Mouse (Mus musculus): Measurements from ENCODE around the gene Dpysl4. TPM values are rescaled to one million over a fixed set of nuclear protein-coding genes. Genes with fewer than 3 reads are reported as not detected.

Gene Dpysl4
- polyA plus RNA-seq, 1 experiment from 2014 or later: 24.3 TPM

- H3K9me3 ChIP-seq: no peaks in the 10 kb centered on the region
- no peaks in the 10 kb centered on the region for H3K4me1 ChIP-seq
- no peak overlapping the region for H3K4me2 ChIP-seq (replicated peaks)
- H3K36me3 ChIP-seq: peaks cover 13% of the 10 kb centered on the region; the same call in 1 of the 2 replicates
- no peak overlapping the region for H3K27ac ChIP-seq
- no peak overlapping the region for H3K9ac ChIP-seq
- no peak overlapping the region for H3K4me3 ChIP-seq
- no peak for ATAC-seq (ENCODE audit: low FRiP score, low read depth)
- no peaks in the 10 kb centered on the region for H3K27me3 ChIP-seq
- WGBS: 71% methylated on average over 10 of the region's 10 CpGs
These were observed 15.5 kb downstream of the Dpysl4 start for GRCm38 (mm10) chr7:139101286-139101804.

GRCm38 (mm10) chr7:139101826-139102225 lies 16.0 kb downstream of the Dpysl4 start:
- Histone ChIP-seq H3K4me1 (no peaks in the 10 kb centered on the region), H3K27me3 (no peaks in the 10 kb centered on the region), H3K4me3 (no peak overlapping the region), H3K27ac (no peak overlapping the region), H3K9me3 (no peaks in the 10 kb centered on the region), H3K9ac (no peak overlapping the region), H3K4me2 (replicated peaks) (no peak overlapping the region), H3K36me3 (peaks cover 13% of the 10 kb centered on the region; the same call in 1 of the 2 replicates)
- ATAC-seq (ENCODE audit: low FRiP score, low read depth): no peak
- WGBS: 77% methylated on average over 3 of the region's 3 CpGs

GRCm38 (mm10) chr7:139103960-139104381 lies 18.2 kb downstream of the Dpysl4 start:
- 63% methylated on average over 10 of the region's 10 CpGs for WGBS
- ATAC-seq (ENCODE audit: low FRiP score, low read depth): no peak
- no peaks in the 10 kb centered on the region for H3K27me3 ChIP-seq

GRCm38 (mm10) chr7:139105076-139105475 lies 19.3 kb downstream of the Dpysl4 start:
- ATAC-seq (ENCODE audit: low FRiP score, low read depth): no peak
- H3K9ac ChIP-seq: no peak overlapping the region
- no peak overlapping the region for H3K4me2 ChIP-seq (replicated peaks)
- H3K9me3 ChIP-seq: no peaks in the 10 kb centered on the region
- peaks cover 3% of the 10 kb centered on the region; the same call in 1 of the 2 replicates for H3K36me3 ChIP-seq
- H3K4me3 ChIP-seq: no peak overlapping the region
- H3K4me1 ChIP-seq: 0 out of 2 replicates have a peak, but pooled peaks cover 4% of the 10 kb centered on the region
- 80% methylated on average over 5 of the region's 5 CpGs for WGBS
- no peaks in the 10 kb centered on the region for H3K27me3 ChIP-seq
- no peak overlapping the region for H3K27ac ChIP-seq

More at GRCm38 (mm10) chr7:139103960-139104381, 18.2 kb downstream of the Dpysl4 start:
- Histone ChIP-seq H3K4me2 (replicated peaks) (no peak overlapping the region), H3K9me3 (no peaks in the 10 kb centered on the region), H3K4me1 (0 out of 2 replicates have a peak, but pooled peaks cover 4% of the 10 kb centered on the region), H3K27ac (no peak overlapping the region), H3K4me3 (no peak overlapping the region), H3K36me3 (peaks cover 5% of the 10 kb centered on the region; the same call in 1 of the 2 replicates), H3K9ac (no peak overlapping the region)

GRCm38 (mm10) chr7:139105705-139106104 lies 19.9 kb downstream of the Dpysl4 start:
- 0 out of 2 replicates have a peak, but pooled peaks cover 4% of the 10 kb centered on the region for H3K4me1 ChIP-seq
- no peaks in the 10 kb centered on the region for H3K9me3 ChIP-seq
- WGBS: 72% methylated on average over 7 of the region's 7 CpGs
- no peaks in the 10 kb centered on the region for H3K36me3 ChIP-seq
- H3K4me3 ChIP-seq: no peak overlapping the region
- H3K9ac ChIP-seq: no peak overlapping the region
- no peak overlapping the region for H3K4me2 ChIP-seq (replicated peaks)
- H3K27ac ChIP-seq: no peak overlapping the region
- ATAC-seq (ENCODE audit: low FRiP score, low read depth): no peak
- no peaks in the 10 kb centered on the region for H3K27me3 ChIP-seq

- H3K4me3 ChIP-seq: no peak overlapping the region
- H3K4me2 ChIP-seq (replicated peaks): no peak overlapping the region
- 0 out of 2 replicates have a peak, but pooled peaks cover 4% of the 10 kb centered on the region for H3K4me1 ChIP-seq
- no peaks in the 10 kb centered on the region for H3K36me3 ChIP-seq
- no peaks in the 10 kb centered on the region for H3K27me3 ChIP-seq
- H3K9ac ChIP-seq: no peak overlapping the region
- ATAC-seq (ENCODE audit: low FRiP score, low read depth): no peak
- H3K9me3 ChIP-seq: no peaks in the 10 kb centered on the region
- H3K27ac ChIP-seq: no peak overlapping the region
- WGBS: 87% methylated on average over 9 of the region's 9 CpGs
These were observed 22.3 kb downstream of the Dpysl4 start for GRCm38 (mm10) chr7:139107908-139108650.

GRCm38 (mm10) chr7:139119152-139119774 lies 33.5 kb downstream of the Dpysl4 start:
- H3K9ac ChIP-seq: peak overlapping the region; percentile 13; the same call in 1 of the 2 replicates
- 47% methylated on average over 13 of the region's 13 CpGs for WGBS
- no peak for ATAC-seq (ENCODE audit: low FRiP score, low read depth)
- no peak overlapping the region for H3K4me2 ChIP-seq (replicated peaks)
- 0 out of 2 replicates have a peak, but pooled peaks cover 7% of the 10 kb centered on the region for H3K27me3 ChIP-seq
- peaks cover 2% of the 10 kb centered on the region; the same call in 1 of the 2 replicates for H3K4me1 ChIP-seq
- H3K4me3 ChIP-seq: no peak overlapping the region
- H3K36me3 ChIP-seq: no peaks in the 10 kb centered on the region
- no peak overlapping the region for H3K27ac ChIP-seq
- no peaks in the 10 kb centered on the region for H3K9me3 ChIP-seq

- Histone ChIP-seq H3K4me1 (peaks cover 2% of the 10 kb centered on the region; the same call in 1 of the 2 replicates), H3K9ac (no peak overlapping the region; the same call in 1 of the 2 replicates), H3K36me3 (no peaks in the 10 kb centered on the region), H3K27ac (no peak overlapping the region), H3K4me3 (no peak overlapping the region), H3K9me3 (no peaks in the 10 kb centered on the region), H3K27me3 (0 out of 2 replicates have a peak, but pooled peaks cover 7% of the 10 kb centered on the region), H3K4me2 (replicated peaks) (no peak overlapping the region)
- 65% methylated on average over 2 of the region's 2 CpGs for WGBS
- ATAC-seq (ENCODE audit: low FRiP score, low read depth): no peak
These were observed 34.0 kb downstream of the Dpysl4 start for GRCm38 (mm10) chr7:139119775-139120153.

GRCm38 (mm10) chr7:139125881-139126280 lies 40.1 kb downstream of the Dpysl4 start:
- Histone ChIP-seq H3K4me2 (replicated peaks) (no peak overlapping the region), H3K9ac (no peak overlapping the region), H3K9me3 (no peaks in the 10 kb centered on the region), H3K4me3 (no peak overlapping the region), H3K36me3 (no peaks in the 10 kb centered on the region), H3K4me1 (peaks cover 16% of the 10 kb centered on the region), H3K27ac (no peak overlapping the region), H3K27me3 (no peaks in the 10 kb centered on the region)
- ATAC-seq (ENCODE audit: low FRiP score, low read depth): no peak
- WGBS: 89% methylated on average over 4 of the region's 4 CpGs

- no peak overlapping the region for H3K4me3 ChIP-seq
- WGBS: 75% methylated on average over 7 of the region's 7 CpGs
- ATAC-seq (ENCODE audit: low FRiP score, low read depth): no peak
- H3K4me2 ChIP-seq (replicated peaks): no peak overlapping the region
- no peak overlapping the region for H3K9ac ChIP-seq
- no peak overlapping the region for H3K27ac ChIP-seq
- H3K36me3 ChIP-seq: no peaks in the 10 kb centered on the region
- no peaks in the 10 kb centered on the region for H3K27me3 ChIP-seq
- no peaks in the 10 kb centered on the region for H3K9me3 ChIP-seq
- peaks cover 22% of the 10 kb centered on the region for H3K4me1 ChIP-seq
These were observed 40.7 kb downstream of the Dpysl4 start for GRCm38 (mm10) chr7:139126549-139126948.

- H3K9me3 ChIP-seq: no peaks in the 10 kb centered on the region
- no peak overlapping the region for H3K9ac ChIP-seq
- H3K36me3 ChIP-seq: no peaks in the 10 kb centered on the region
- no peak overlapping the region for H3K4me2 ChIP-seq (replicated peaks)
- no peak for ATAC-seq (ENCODE audit: low FRiP score, low read depth)
- H3K4me3 ChIP-seq: no peak overlapping the region
- no peak overlapping the region for H3K27ac ChIP-seq
- H3K4me1 ChIP-seq: peaks cover 23% of the 10 kb centered on the region
- WGBS: 87% methylated on average over 4 of the region's 4 CpGs
- no peaks in the 10 kb centered on the region for H3K27me3 ChIP-seq
These were observed 43.2 kb downstream of the Dpysl4 start for GRCm38 (mm10) chr7:139128994-139129393.

- H3K4me2 ChIP-seq (replicated peaks): no peak overlapping the region; the same call in 1 of the 2 replicates
- 0 out of 2 replicates have a peak overlapping the region, but pooled peaks have one; percentile 16 for H3K27ac ChIP-seq
- WGBS: 5% methylated on average over 6 of the region's 6 CpGs
- no peaks in the 10 kb centered on the region for H3K9me3 ChIP-seq
- H3K4me3 ChIP-seq: no peak overlapping the region
- 0 out of 2 replicates have a peak, but pooled peaks have one; percentile 36 for ATAC-seq (ENCODE audit: low FRiP score, low read depth)
- H3K4me1 ChIP-seq: peaks cover 23% of the 10 kb centered on the region
- no peaks in the 10 kb centered on the region for H3K27me3 ChIP-seq
- H3K9ac ChIP-seq: peak overlapping the region; percentile 6; the same call in 1 of the 2 replicates
- H3K36me3 ChIP-seq: no peaks in the 10 kb centered on the region
These were observed 44.6 kb downstream of the Dpysl4 start for GRCm38 (mm10) chr7:139130361-139130760.
